Mouse (Mus musculus) ES-Bruce4 (cell line): ENCODE results near the gene Setd1b.

ENCODE experiments used
- CTCF ChIP-seq: IDR thresholded peaks from one replicate; pipeline ENCODE4 v1.8.1; 2011; ENCODE audit warnings: low read depth, low read length
- EP300 ChIP-seq: IDR thresholded peaks from 2 replicates; pipeline ENCODE4 v1.6.1; 2011; ENCODE audit warnings: low read depth, low read length; ENCODE audit not compliant: insufficient read depth

DNA sequence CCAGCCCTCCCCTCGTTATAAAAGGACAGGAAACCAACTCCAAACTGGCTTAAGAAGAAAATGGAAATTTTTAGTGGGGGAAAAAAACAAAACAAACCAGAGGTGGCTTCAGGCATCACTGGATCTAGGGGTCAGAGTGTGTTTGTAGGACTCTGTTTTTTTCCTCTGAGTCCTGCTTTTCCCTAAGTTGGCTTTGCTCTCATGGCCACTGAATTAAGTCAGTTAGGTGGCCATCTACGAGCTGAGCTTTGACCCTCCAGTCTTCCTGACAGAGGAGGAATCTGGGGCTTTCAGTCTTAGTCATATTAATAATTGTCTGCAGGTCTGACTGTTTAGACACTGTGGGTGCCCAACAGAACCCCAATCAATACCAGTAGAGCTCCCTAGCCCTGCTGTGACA is 43.5 kb upstream of the Setd1b start:
- TF ChIP-seq EP300 (no peak), CTCF (no peak)
